Mouse (Mus musculus) megakaryocyte, embryonic 14.5 days (primary cell): ENCODE data around the gene Ctdspl. TPM values are rescaled to one million over a fixed set of nuclear protein-coding genes. Genes with fewer than 3 reads are reported as not detected.

Experiments used
- H3K27me3 ChIP-seq: replicated peaks from 2 replicates; pipeline ENCODE3; 2012; ENCODE audit warnings: inconsistent platforms
- H3K36me3 ChIP-seq: replicated peaks from 2 replicates; pipeline ENCODE3; 2012; ENCODE audit warnings: low read length, inconsistent platforms, mixed read lengths
- H3K4me1 ChIP-seq: 2 replicates; pipeline ENCODE4 v1.6.1; 2012; ENCODE audit warnings: inconsistent platforms
- H3K4me3 ChIP-seq: replicated peaks from 2 replicates; pipeline ENCODE3; 2012; ENCODE audit warnings: moderate library complexity, mild to moderate bottlenecking, inconsistent platforms
- H3K9me3 ChIP-seq: 2 replicates; pipeline ENCODE4 v1.6.1; 2012; ENCODE audit warnings: inconsistent platforms
- FLI1 ChIP-seq: IDR thresholded peaks from 2 replicates; pipeline ENCODE4 v1.6.1; 2012; ENCODE audit warnings: low read length, inconsistent platforms, mixed read lengths
- GATA1 ChIP-seq: IDR thresholded peaks from 3 replicates; pipeline ENCODE4 v1.6.1; 2012; ENCODE audit warnings: mixed read lengths, low read length, inconsistent platforms, borderline replicate concordance
- polyA plus RNA-seq: library from polyadenylated mRNA; stranded (reverse); fragments of >175 nt; gene quantifications from 2 replicates; pipeline ENCODE4 v1.2.3, GENCODE M21; 2012; ENCODE audit warnings: low replicate concordance; ENCODE audit not compliant: insufficient read depth

Ctdspl gene
- polyA plus RNA-seq, 1 experiment = 4.2 TPM

- TF ChIP-seq FLI1 (no peak), GATA1 (no peak)
- Histone ChIP-seq H3K36me3 (peaks cover 88% of the 10 kb centered on the region), H3K4me1 (peaks cover 9% of the 10 kb centered on the region), H3K27me3 (no peaks in the 10 kb centered on the region), H3K9me3 (no peaks in the 10 kb centered on the region), H3K4me3 (no peak overlapping the region)
Observed at GRCm38 (mm10) chr9:119040101-119040775, 114.0 kb downstream of the Ctdspl start.

GRCm38 (mm10) chr9:119048182-119048903 is 122.1 kb downstream of the Ctdspl start:
- no peak for TF ChIP-seq GATA1
- TF ChIP-seq FLI1 = no peak
- Histone ChIP-seq H3K27me3 (peaks cover 28% of the 10 kb centered on the region), H3K4me3 (no peak overlapping the region), H3K4me1 (peaks cover 15% of the 10 kb centered on the region), H3K36me3 (peaks cover 11% of the 10 kb centered on the region), H3K9me3 (no peaks in the 10 kb centered on the region)

- no peak overlapping the region for H3K4me3 ChIP-seq
Observed at GRCm38 (mm10) chr9:119051158-119051557, 124.9 kb downstream of the Ctdspl start.

GRCm38 (mm10) chr9:119052154-119052944 is 126.1 kb downstream of the Ctdspl start, which contains the start of gene Vill:
Gene Vill, plus strand, starts transcription at chr9:119052778.
- Histone ChIP-seq H3K9me3 (no peaks in the 10 kb centered on the region), H3K36me3 (no peaks in the 10 kb centered on the region), H3K27me3 (peaks cover 61% of the 10 kb centered on the region), H3K4me1 (peaks cover 19% of the 10 kb centered on the region), H3K4me3 (no peak within 1 kb of the TSS)
- TF ChIP-seq GATA1 (no peak), FLI1 (no peak)

More at GRCm38 (mm10) chr9:119051158-119051557, 124.9 kb downstream of the Ctdspl start:
- no peaks in the 10 kb centered on the region for H3K36me3 ChIP-seq
- TF ChIP-seq FLI1 (no peak), GATA1 (no peak)
- no peaks in the 10 kb centered on the region for H3K9me3 ChIP-seq
- peaks cover 51% of the 10 kb centered on the region for H3K27me3 ChIP-seq
- H3K4me1 ChIP-seq = peaks cover 22% of the 10 kb centered on the region

- H3K36me3 ChIP-seq = no peaks in the 10 kb centered on the region
- H3K9me3 ChIP-seq = no peaks in the 10 kb centered on the region
Observed at GRCm38 (mm10) chr9:119053964-119054576, 127.8 kb downstream of the Ctdspl start.

GRCm38 (mm10) chr9:119055336-119055735 is 129.1 kb downstream of the Ctdspl start:
- Histone ChIP-seq H3K9me3 (no peaks in the 10 kb centered on the region), H3K36me3 (no peaks in the 10 kb centered on the region), H3K4me1 (peaks cover 16% of the 10 kb centered on the region; the same call in 1 of the 2 replicates), H3K27me3 (peaks cover 76% of the 10 kb centered on the region), H3K4me3 (no peak overlapping the region)
- TF ChIP-seq FLI1 (no peak), GATA1 (no peak)

More at GRCm38 (mm10) chr9:119053964-119054576, 127.8 kb downstream of the Ctdspl start:
- TF ChIP-seq FLI1 (no peak), GATA1 (no peak)
- peaks cover 16% of the 10 kb centered on the region; the same call in 1 of the 2 replicates for H3K4me1 ChIP-seq
- H3K27me3 ChIP-seq = peaks cover 72% of the 10 kb centered on the region
- no peak overlapping the region for H3K4me3 ChIP-seq

- TF ChIP-seq GATA1 (no peak), FLI1 (no peak)
- Histone ChIP-seq H3K4me3 (no peak overlapping the region), H3K4me1 (peaks cover 20% of the 10 kb centered on the region; the same call in 1 of the 2 replicates), H3K36me3 (no peaks in the 10 kb centered on the region), H3K27me3 (peaks cover 74% of the 10 kb centered on the region), H3K9me3 (no peaks in the 10 kb centered on the region)
Observed at GRCm38 (mm10) chr9:119058245-119058644, 132.0 kb downstream of the Ctdspl start.

GRCm38 (mm10) chr9:119060701-119061100 is 134.4 kb downstream of the Ctdspl start:
- no peaks in the 10 kb centered on the region for H3K36me3 ChIP-seq
- peaks cover 35% of the 10 kb centered on the region for H3K4me1 ChIP-seq
- no peak overlapping the region for H3K4me3 ChIP-seq
- no peak for TF ChIP-seq FLI1
- no peak for TF ChIP-seq GATA1
- H3K27me3 ChIP-seq = peaks cover 59% of the 10 kb centered on the region
- no peaks in the 10 kb centered on the region for H3K9me3 ChIP-seq

- H3K4me3 ChIP-seq = no peak overlapping the region
- H3K9me3 ChIP-seq = no peaks in the 10 kb centered on the region
- H3K36me3 ChIP-seq = no peaks in the 10 kb centered on the region
- peaks cover 45% of the 10 kb centered on the region for H3K4me1 ChIP-seq
- TF ChIP-seq FLI1 (no peak), GATA1 (no peak)
- H3K27me3 ChIP-seq = peaks cover 57% of the 10 kb centered on the region
Observed at GRCm38 (mm10) chr9:119063036-119063644, 136.9 kb downstream of the Ctdspl start.

- Histone ChIP-seq H3K36me3 (no peaks in the 10 kb centered on the region), H3K4me3 (no peak overlapping the region), H3K4me1 (peaks cover 48% of the 10 kb centered on the region), H3K27me3 (peaks cover 64% of the 10 kb centered on the region), H3K9me3 (no peaks in the 10 kb centered on the region)
- TF ChIP-seq FLI1 = no peak
- no peak for TF ChIP-seq GATA1
Observed at GRCm38 (mm10) chr9:119064296-119064695, 138.0 kb downstream of the Ctdspl start.
